Mouse (Mus musculus): ENCODE results near the gene Mllt10.

Mllt10 gene

GRCm38 (mm10) chr2:18055016-18055928 is at the start of gene Mllt10:
TSS of gene Mllt10 (plus strand) at chr2:18055237.
- no peak for DNase-seq

GRCm38 (mm10) chr2:18011226-18011625 is 43.8 kb upstream of the Mllt10 start:
- DNase-seq: no peak

GRCm38 (mm10) chr2:18012866-18013265 is 42.2 kb upstream of the Mllt10 start:
- DNase-seq: no peak

- no peak for DNase-seq
Measured at GRCm38 (mm10) chr2:18015581-18015980, 39.5 kb upstream of the Mllt10 start.

GRCm38 (mm10) chr2:18016639-18017038 is 38.4 kb upstream of the Mllt10 start:
- DNase-seq: no peak

GRCm38 (mm10) chr2:18017321-18017720 is 37.7 kb upstream of the Mllt10 start:
- no peak for DNase-seq

- no peak for DNase-seq
Measured at GRCm38 (mm10) chr2:18019122-18019521, 35.9 kb upstream of the Mllt10 start.

- no peak for DNase-seq
Measured at GRCm38 (mm10) chr2:18022886-18023285, 32.2 kb upstream of the Mllt10 start.

GRCm38 (mm10) chr2:18025116-18025515 is 29.9 kb upstream of the Mllt10 start:
- no peak for DNase-seq

- DNase-seq: no peak
Measured at GRCm38 (mm10) chr2:18025781-18026115, 29.3 kb upstream of the Mllt10 start.

GRCm38 (mm10) chr2:18026116-18026947 is 28.7 kb upstream of the Mllt10 start:
- DNase-seq: peak; percentile 86

GRCm38 (mm10) chr2:18027448-18028139 is 27.4 kb upstream of the Mllt10 start:
- peak; percentile 96 for DNase-seq

GRCm38 (mm10) chr2:18028140-18029021 is 26.7 kb upstream of the Mllt10 start:
- DNase-seq: peak; percentile 96

GRCm38 (mm10) chr2:18029656-18030055 is 25.4 kb upstream of the Mllt10 start:
- DNase-seq: no peak

GRCm38 (mm10) chr2:18030581-18030980 is 24.5 kb upstream of the Mllt10 start:
- no peak for DNase-seq

GRCm38 (mm10) chr2:18031271-18031821 is 23.7 kb upstream of the Mllt10 start:
- DNase-seq: peak; percentile 48

- peak; percentile 45 for DNase-seq
Measured at GRCm38 (mm10) chr2:18031831-18032537, 23.1 kb upstream of the Mllt10 start.

GRCm38 (mm10) chr2:18032538-18032895 is 22.5 kb upstream of the Mllt10 start:
- DNase-seq: peak; percentile 64

- DNase-seq: no peak
Measured at GRCm38 (mm10) chr2:18033166-18034108, 21.6 kb upstream of the Mllt10 start.
